Mouse (Mus musculus) spleen, postnatal 36 days (tissue): ENCODE data around the gene St7.

Experiments used
- DNase-seq, 2 experiments: peaks; one replicate each; pipeline ENCODE4 v3.0.0; 2022; ENCODE audit warnings: low spot score in 2 of 2, mixed read lengths in 1 of 2

St7 gene

DNA sequence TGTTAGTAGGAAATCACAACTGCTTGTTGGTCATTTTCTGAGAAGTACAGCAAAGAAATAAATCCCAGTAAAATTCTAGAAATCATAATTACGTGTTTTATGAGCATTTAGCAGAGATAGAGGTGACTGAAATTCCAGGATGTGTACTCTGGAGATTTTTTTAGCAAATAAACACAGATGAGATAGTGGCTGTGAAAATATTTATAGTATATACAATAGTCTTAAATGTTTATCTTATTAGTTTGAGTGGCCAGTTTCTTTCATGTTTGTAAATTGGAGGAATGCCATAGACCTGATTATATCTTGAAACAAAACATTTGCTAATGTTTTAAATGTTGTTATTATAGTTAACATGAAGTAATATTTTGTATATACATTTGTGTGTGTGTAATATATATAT is 205.8 kb downstream of the St7 start:
- no peak for DNase-seq

DNA sequence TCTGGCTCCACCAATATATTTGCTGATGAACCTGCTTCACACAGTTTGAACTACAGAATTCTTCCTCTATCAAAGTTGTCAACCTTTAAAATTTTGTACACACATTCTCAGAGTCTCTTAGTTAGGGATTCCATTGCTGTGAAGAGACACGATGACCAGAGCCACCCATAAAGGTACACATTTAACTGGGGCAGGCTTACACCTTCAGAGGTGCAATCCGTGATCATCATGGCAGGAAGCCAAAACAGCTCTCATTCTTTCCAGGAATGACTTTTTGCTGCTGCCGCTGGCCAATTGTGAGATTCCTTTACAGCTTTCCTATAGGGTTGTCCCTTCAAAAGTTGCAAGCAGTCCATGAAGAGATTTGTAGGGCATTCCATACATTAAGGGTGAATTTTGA is 210.6 kb downstream of the St7 start:
- no peak for DNase-seq

DNA sequence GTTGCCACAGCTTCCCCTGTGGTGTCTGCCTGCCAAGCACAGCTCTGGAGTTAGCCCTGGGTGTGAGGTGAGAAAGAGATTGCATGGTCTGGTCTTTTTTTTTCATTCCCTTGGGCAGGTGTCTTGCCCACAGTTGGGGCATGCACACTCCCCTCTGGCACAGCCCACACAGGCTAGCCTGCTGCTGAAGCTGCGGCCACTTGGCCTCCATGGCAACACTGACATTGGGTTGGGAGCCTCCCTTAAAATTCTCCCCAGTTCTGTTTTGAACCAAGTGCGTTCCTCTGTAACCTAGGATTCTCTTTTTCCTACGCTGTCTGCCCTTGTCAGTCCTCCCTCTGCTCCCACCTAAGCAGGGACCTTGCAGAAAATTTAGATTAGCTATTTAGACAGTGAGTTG is 213.0 kb downstream of the St7 start:
- no peak for DNase-seq

DNA sequence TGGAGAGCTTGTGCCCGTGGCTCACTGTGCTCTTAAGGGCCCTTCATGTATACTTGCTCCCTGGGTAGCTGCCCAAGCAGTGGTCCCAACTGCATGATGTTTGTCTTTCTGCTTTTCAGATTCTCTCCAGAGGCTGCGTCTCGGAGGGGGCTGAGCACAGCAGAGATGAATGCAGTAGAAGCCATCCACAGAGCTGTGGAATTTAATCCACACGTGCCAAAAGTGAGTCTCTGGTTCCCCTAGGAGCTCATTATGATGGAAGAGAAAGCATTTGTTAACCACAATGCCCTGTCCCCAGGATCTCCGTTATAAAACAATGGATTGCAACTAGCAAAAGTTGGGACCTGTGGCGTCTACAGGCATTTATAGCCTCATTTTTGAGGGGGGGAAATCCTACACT is 213.6 kb downstream of the St7 start:
- no peak for DNase-seq

DNA sequence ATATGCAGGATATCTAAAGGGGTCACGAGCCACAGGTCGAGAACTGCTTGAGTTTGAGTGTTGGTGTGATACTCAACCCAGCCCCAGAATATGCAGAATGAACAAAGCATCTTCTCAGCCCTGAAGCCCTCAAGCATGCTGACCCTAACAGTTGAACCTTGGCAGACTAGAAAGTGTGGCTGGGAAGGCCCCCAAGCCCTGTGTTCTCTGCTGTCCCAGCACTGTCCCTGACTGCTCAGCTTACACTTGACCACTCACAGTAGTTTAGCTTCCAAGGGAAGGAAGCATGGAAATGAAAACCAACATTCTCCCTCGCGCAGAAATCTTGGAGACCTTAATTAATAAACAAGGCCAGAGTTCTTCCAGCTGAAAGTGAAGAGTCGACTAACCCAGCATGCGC is 219.6 kb downstream of the St7 start:
- DNase-seq: no peak

DNA sequence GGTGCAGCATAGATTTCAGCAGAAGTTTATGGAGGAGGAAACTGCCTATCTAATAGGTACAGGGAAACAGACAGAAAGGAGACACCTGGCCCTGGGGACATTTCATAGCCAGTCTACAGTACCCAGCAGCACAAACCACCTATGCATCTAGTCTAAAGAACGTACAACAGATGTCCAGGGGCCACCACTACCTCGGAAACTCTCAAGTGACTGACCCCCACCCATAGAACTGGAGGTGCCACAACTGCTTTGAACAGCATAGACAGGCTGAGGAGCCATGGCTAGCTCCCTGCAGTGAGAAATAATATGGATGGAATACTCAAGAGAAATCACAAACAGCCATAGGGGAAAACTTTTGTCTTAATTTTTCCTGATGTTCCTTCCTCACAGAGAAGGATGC is 220.1 kb downstream of the St7 start:
- DNase-seq: no peak

DNA sequence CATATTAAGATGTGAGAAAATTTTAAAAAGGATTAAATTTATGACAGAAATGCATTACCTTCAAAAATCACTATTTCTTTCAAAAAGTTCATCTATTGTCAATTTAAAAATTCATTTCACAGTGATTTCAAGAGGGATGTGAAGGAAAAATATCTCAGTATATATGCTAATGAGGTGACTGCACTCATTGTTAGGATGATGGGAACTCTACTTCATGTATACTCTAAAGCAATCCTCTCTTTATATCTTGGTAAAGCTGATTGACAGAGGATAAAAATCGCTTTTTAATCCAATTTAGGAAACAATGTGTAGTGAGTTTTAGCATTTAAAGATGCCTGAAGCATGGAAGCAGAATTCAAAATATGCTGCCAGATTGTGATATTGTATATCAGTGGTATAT is 220.6 kb downstream of the St7 start:
- no peak for DNase-seq

DNA sequence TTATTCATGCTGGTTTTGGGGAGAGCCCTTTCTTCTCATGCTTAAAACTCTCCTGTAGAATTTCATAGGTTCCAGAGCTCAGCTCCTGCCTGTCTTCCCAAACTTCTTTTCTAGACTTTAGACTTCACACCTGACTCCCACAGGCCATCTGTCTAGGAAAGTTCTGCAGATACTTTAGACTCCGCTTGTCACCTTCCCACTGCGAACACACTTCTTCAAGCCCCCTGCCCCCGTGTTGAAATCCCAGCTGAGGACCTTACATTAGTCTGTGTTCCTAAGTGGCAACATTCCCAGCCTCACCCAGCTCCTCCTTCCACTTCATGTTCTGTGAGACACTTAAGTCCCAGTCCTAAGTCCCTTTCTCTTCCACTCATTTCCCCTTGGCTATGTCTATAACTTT is 221.6 kb downstream of the St7 start:
- DNase-seq: no peak

DNA sequence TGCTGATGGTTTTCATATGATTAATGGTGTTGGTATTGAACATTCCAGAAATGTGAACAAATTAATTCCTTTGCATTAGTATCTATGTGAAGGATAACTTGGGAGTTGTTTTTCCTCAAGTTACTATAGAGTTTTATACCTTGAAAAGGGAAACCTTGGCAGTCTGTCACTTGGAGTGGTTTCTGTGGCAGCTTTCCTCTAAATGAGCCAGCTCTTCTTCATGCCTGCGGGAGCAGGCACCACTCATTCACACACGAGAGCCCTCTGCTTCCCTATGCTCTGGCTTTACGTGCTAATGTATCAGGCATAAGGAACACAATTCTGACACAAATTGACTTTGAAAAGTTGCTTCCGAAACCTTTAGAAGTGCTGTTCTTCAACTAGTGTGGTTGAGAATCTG is 224.5 kb downstream of the St7 start:
- DNase-seq: no peak

DNA sequence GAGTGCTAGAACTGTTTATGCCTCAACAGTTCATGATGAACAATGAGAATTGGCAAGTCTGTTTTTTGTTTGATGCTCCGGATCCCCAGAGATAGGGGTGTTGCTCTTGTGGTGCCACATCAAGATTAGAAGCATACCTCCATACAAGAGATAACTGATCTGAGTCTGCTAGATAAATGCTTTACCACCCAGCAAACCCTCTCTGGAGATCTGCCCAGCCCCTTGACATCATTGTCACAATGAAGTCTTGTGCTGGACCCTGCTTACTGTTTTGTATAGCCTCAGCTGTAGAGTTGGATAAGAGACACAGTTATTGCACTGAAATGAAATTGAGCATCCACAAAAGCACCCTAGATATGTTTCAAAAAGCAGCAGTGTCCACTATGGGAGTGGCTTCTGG is 229.4 kb downstream of the St7 start:
- DNase-seq: no peak

DNA sequence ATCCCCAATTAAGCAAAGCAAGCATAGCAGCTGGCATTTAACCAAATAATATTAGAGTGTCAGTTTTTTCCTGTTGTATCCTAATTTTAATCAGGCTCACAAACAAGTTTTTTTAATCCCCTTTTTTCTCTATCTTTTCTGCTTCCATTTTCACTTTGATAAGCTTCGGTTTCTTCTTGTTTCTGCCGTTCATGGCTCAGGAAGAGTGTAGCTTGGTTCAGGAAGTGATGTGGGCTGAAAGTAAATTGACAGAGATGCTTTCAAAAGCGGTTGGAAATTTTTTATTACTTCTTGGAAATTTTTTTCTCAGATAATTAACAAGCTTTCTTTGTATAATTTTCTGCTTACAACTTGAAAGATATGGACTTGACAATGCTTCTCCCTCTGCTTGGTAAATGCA is 230.2 kb downstream of the St7 start:
- DNase-seq: no peak

DNA sequence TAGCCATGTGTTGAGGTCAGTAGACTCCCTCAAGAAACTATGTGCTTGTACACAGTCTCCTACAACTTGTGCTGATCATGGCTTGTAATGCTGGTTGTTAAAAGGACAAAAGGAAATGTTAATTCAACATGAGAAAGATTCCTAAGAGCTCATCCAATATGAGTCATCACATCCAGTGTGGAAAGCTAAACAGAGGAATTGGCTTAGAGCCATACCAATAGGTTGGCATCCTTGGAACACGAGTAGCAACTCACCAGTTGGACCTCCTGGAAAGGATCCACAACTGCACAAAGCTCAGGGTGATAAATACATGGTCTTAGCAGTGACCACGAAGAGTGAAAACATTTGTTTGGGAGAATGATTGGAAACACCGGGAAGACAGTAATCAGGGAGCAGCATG is 230.6 kb downstream of the St7 start:
- no peak for DNase-seq

DNA sequence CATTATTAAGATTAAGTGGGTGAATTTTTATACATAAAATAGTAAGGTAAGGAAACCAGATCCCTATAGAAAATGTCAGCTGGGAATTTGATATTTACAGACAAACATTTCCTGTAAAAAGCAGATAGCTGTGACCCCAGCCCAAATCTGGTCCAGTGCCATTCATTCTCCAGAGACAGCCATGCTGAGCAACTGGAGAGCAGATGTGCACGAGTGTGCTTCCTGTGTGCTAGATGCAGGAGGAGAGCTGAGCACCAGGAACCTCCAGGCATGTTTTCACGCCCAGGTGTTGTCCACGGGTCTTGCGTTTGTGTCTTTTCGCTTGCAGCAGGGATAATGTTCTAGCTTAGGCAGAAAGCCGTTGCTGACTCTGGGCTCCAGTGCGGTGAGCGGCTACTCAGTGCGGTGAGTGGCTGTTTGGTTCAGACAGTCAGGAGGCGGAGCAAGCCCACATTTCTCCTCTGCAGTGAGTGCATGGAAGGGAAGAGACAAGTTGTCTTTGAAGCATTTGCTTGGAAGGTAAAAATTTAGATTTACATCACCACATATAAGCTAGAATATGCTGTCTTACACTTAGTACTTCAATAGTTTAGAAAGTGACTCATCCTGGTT is 231.3 kb downstream of the St7 start:
- DNase-seq: no peak

DNA sequence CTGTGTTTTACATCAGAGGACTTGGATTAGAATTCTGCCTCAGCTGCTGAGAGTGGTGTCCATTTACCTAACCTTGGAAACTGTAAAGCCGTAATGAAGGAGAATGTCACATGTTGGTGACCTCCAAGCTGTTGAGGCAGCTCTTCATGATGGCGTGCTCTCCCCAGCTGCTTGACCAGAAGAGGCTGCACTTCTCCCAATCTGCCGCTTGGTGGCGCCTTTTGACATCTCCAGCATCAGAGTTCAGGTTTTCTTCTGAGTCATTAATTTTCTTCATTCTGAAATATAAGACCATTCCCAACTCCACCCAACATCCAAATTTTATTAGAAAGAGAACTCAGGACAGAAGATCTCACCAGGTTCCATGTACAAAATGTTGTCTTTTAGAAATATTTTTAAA is 232.5 kb downstream of the St7 start:
- DNase-seq: no peak

DNA sequence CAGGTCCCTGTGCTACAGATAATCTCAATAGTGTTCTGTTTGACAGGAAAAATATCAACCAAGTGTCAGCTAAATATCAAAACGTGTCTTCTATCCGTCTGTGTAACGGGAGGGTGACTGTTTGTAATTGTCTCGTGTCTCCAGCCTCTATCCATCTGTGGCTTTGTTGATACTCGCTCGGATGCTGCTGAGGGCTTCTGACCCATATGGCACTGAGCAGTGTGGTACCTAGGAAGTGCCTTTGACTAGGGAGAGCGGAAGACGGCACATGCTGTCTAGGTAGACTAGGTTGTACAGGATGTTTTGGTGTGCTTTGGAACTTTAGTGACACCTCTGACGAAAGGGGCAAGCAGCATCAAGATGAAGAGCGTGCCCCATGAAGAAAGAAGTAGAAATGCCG is 235.0 kb downstream of the St7 start:
- no peak for DNase-seq

DNA sequence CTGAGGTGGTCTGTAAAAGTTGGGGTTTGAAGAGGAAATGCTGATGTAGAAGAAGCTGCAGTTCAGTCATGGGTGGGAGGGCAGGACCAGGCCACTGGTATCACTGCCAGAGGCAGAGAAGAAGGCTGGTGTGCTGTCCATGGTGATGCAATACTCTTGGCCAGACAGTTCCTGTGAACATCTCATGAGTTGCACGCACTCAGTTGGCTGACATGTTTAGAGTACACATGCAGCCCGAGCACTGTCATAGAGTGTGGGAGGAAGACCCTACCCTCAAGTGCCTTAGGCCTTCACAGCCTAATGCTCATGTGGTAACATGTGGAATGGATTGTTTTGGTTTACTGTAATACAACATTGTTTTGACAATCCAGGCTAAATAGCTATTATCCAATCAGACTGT is 238.5 kb downstream of the St7 start:
- no peak for DNase-seq

DNA sequence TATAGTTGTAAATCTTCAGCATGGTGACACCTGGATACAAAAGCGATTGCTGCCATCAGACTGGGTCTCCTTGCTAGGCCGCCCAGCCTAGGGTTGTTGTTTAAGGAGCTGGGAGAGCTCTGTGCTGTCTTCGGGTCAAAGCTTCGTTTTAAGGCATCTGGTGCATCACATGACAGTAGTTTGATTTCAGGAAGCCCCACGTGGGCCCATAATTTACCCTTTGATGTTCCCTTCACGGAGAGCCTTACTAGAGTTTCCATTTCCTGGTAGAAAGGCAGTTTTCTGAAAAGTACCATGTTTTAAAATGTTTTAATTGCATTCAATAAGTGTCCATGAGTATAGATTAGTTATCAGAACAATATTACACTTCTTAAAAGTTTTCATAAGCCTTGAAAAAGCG is 239.1 kb downstream of the St7 start:
- DNase-seq: no peak

DNA sequence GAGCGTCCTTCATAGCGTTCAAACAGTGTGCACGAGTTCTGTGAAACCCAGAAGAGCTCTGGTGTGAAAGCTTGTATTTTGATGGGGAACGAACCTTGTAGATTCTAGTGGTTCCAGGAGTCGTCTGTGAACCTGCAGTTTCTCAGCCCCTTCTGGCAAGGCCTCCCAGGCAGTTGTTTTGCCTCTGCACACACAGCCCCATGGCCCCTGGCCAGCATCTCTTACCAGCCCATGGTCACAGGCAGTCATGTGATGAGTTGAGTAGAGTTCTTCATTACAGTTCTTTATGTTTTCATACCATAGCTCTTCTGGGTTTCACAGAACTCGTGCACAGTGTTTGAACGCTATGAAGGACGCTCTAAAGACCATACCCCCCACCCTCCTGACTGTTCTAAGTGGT is 240.1 kb downstream of the St7 start:
- no peak for DNase-seq

DNA sequence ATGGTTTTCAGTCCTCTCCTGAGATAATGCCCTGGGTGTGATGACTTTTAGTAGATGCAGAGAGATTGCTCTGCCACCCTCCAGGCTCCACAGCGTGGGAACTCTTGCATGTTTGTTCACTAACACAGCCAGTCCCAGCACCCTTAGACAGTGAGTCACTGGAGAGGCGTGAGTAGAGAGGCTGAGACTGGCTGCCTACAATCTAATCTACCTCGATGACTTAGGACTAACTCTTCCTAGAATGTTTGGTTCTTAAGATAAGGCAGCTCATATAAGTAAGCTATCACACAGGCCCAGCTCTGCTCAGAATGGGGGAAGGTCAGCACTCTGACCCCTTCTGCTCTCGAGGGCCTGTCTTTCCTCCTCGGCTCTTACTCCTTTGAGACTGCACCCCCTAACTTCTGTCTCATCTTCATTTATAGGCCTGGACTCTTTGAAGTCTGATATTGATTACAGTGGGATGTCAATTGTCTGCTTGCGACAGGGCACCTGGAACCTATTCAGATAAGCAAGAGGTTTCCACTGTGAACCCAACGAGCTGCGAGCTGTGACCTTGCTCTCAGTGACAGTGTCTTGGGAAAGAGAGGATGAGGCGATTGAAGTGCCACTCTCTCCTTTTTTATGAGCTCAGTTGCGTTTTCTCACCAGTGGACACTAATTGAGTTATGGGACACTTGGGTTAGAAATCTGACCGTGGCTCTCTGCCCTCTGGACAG is 246.1 kb downstream of the St7 start:
- DNase-seq: no peak

DNA sequence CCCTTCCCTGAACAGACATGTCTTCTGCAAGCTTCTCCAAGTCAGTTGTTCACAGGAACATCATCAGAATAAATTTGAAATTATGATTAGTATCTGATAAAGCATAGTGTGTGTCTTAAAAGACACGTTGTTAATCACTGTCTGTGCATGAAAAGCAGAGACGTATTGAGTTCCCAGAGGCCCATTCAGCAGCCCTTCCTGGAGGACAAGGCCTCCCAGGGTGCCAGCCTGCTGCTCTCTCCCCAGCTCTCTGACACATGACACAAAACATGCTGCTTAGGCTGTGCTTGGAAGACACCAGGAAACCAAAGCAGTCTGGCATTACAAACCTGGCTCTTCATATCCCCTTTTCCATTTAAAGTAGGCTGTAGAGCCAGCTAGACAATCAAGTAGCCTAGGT is 249.2 kb downstream of the St7 start:
- DNase-seq: no peak

DNA sequence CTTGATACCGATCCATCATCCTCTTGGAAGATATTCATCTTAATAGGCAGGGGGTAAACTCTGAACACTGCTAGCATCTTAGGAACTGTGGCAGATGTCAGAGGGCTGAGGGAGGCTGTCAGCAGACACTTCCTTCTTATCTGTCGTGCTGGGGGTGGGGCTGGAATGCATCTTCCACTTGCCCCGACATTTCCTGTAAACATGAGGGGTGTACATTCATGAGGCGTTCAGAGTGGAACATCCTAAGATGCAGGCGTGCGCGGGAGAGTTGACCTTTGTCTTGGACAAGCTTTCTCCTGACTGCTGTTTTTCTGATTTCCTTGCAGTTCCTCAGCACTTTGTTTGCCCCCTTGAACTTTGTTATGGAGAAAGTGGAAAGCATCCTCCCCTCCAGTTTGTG is 249.6 kb downstream of the St7 start:
- peak in 1 of 2 experiments; percentile 4 for DNase-seq

DNA sequence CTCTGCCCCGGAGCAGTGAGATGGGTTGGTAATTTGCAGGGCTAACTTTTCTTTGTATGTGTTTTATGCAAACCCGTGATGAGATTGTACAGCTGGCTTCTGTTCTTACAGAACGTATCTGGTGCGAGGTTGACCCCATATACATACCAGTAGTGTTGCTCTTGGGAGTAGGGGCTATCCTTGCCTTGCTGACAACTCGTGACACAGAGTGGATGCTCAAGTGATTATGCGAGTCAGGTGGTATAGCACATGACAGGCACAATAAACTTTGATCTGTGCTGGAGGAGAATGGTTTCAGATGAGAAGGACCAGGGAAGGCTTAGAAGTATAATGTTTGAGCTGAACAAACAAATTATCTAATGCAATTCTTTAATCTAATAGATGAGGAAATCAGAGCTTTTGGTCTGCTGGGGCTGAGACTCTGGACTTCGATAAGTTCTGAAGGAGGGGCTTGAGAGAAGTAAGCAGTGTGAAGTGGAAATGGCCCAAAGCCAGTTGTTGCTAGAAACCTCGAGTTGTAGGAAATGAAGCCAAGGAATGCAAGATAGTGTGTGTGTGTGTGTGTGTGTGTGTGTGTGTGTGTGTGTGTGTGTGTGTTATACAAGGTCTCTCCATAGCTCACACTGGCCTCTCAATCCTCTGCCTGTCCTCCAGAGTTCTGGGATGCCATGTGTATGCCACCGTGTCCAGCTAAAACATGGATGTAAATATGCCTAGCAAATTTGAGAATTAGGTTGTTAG is 251.3 kb downstream of the St7 start:
- DNase-seq: no peak

DNA sequence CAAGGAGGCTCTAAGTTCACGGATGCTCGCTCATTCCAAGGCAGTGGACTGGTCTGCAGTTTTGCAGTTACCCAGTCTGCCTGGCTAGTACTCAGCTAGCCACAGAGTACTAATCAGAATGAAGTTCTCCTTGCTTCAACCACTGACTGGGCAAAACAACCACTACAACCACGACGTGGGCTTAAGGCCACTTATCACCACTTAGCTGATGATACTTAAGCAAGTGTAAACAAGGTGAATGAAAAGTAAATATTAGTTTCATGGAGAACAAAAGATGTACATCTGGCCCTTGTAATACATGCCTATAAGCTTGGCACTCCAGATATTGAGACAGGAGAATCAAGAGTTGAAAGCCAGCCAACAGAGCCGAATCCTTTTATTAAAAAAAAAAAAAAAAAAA is 253.7 kb downstream of the St7 start:
- DNase-seq: no peak
